Mouse (Mus musculus) mesoderm, embryonic 11.5 days (tissue): ENCODE measurements around the gene Gm15085.
"Not testable (repeated sequence)": the region's sequence is repeated elsewhere in the genome, so short reads cannot be mapped to it uniquely, and the experiment has no call there.

Experiments used
- DNase-seq: peaks from one replicate; pipeline ENCODE4 v3.0.0-alpha.2; 2012; ENCODE audit warnings: low read depth, low spot score

The Gm15085 gene

GRCm38 (mm10) chrX:149447317-149447716, at the start of gene Gm15085:
TSS of gene Gm15085 (plus strand) at chrX:149447617.
- not testable (repeated sequence) for DNase-seq
